Comparison of ENCODE assay signal across 17 mouse cellular contexts in genomic region chr13:62884536-62884935, GRCm38 (mm10). TPM values are rescaled to one million over a fixed set of nuclear protein-coding genes. Genes with fewer than 3 reads are reported as not detected.
"Had no signal": no experiment of that assay in that cellular context is flagged by ENCODE, and none has a peak within 500 bp of the region (broad histone marks: within the 10 kb centered on the region; RNA-seq: fewer than 3 reads in every experiment).

No protein-coding gene starts in this region.

- H3K4me2 ChIP-seq: lung, embryonic 15.5 days; midbrain, embryonic 12.5 days; midbrain, embryonic 15.5 days; neural tube, embryonic 12.5 days; stomach, embryonic 15.5 days had no signal

- H3K4me3 ChIP-seq: lung, embryonic 15.5 days; megakaryocyte, embryonic 14.5 days; midbrain, embryonic 12.5 days; midbrain, embryonic 15.5 days; neural tube, embryonic 12.5 days; stomach, embryonic 15.5 days had no signal

- H3K9me3 ChIP-seq: lung, embryonic 15.5 days; midbrain, embryonic 12.5 days; midbrain, embryonic 15.5 days; neural tube, embryonic 12.5 days; stomach, embryonic 15.5 days had no signal

- H3K9ac ChIP-seq: lung, embryonic 15.5 days; midbrain, embryonic 12.5 days; midbrain, embryonic 15.5 days; neural tube, embryonic 12.5 days; stomach, embryonic 15.5 days had no signal

- H3K27ac ChIP-seq: lung, embryonic 15.5 days; macrophage; midbrain, embryonic 12.5 days; midbrain, embryonic 15.5 days; neural tube, embryonic 12.5 days; stomach, embryonic 15.5 days; stomach, postnatal 0 days had no signal

- H3K36me3 ChIP-seq: lung, embryonic 15.5 days; midbrain, embryonic 12.5 days; midbrain, embryonic 15.5 days; neural tube, embryonic 12.5 days; stomach, embryonic 15.5 days had no signal

- DNase-seq: lung, adult 2 months; lung, postnatal 14 days; lung, postnatal 36 days; right cerebral cortex, postnatal 14 days; thymus, adult 2 months; thymus, postnatal 25 days; thymus, postnatal 4 days had no signal

- ATAC-seq: lung, postnatal 0 days; midbrain, embryonic 15.5 days had no signal

RNA-seq across cellular contexts. Expression of gene Fbp1, which starts 3.5 kb away (rescaled TPM):
- polyA plus RNA-seq: midbrain, embryonic 12.5 days had no signal

RNA-seq across cellular contexts. Expression of gene Fbp2, which starts 26.3 kb away (rescaled TPM):
- polyA plus RNA-seq: macrophage; midbrain, embryonic 12.5 days; neural tube, embryonic 12.5 days; spleen, adult 2 months had no signal
